Mouse (Mus musculus) lung, adult 2 months (tissue): ENCODE measurements around the gene Parvb.

Experiments used
- CTCF ChIP-seq: fragments of 200-500 bp; IDR thresholded peaks from 2 replicates; pipeline ENCODE4 v1.5.1; 2011; ENCODE audit warnings: mild to moderate bottlenecking, low read length, control low read depth; ENCODE audit not compliant: insufficient read depth
- POLR2A ChIP-seq: fragments of 200-500 bp; IDR thresholded peaks from 2 replicates; pipeline ENCODE4 v1.6.1; 2011; ENCODE audit warnings: low read depth, mild to moderate bottlenecking, control low read depth, low read length, borderline replicate concordance; ENCODE audit errors: extremely low read depth

- no peak for TF ChIP-seq CTCF
- TF ChIP-seq POLR2A: no peak
Observed at GRCm38 (mm10) chr15:84295225-84295624, 63.4 kb downstream of the Parvb start.
